Mouse (Mus musculus) brain, adult 10 weeks (tissue): ENCODE data around the gene Poglut1. TPM values are rescaled to one million over a fixed set of nuclear protein-coding genes. Genes with fewer than 3 reads are reported as not detected.

Experiments
- polyA plus RNA-seq: library from polyadenylated mRNA; stranded (reverse); fragments of 350-450 nt; fragmentation: Illumina TruSeq; extraction: RNeasy Lipid Tissue Mini Kit (QIAGEN cat#74804); gene quantifications from one replicate; pipeline ENCODE4 v1.2.3, GENCODE M21; 2015; ENCODE audit warnings: low read depth, low replicate concordance

The Poglut1 gene
- polyA plus RNA-seq: 57.1 TPM

GRCm38 (mm10) chr16:38549479-38550396, at the start of gene Poglut1:
TSS of gene Poglut1 (minus strand) at chr16:38550258.

GRCm38 (mm10) chr16:38558221-38558748, 8.2 kb upstream of the Poglut1 start, which contains the start of gene Tmem39a:
TSS of gene Tmem39a (plus strand) at chr16:38558698.

GRCm38 (mm10) chr16:38522129-38523084, 27.7 kb downstream of the Poglut1 start, which contains the start of gene Timmdc1:
TSS of gene Timmdc1 (minus strand) at chr16:38522663.

Other genes with a start within 250 kb of the Poglut1 start
- 1.4 TPM for gene Maats1, start 208.1 kb downstream of the Poglut1 start, polyA plus RNA-seq
- gene Cox17, start 203.3 kb downstream of the Poglut1 start, polyA plus RNA-seq: 300 TPM
- gene Gm21987, start 203.2 kb downstream of the Poglut1 start, polyA plus RNA-seq: not detected
- 0.42 TPM for gene Popdc2, start 188.0 kb downstream of the Poglut1 start, polyA plus RNA-seq
- gene Pla1a, start 117.1 kb downstream of the Poglut1 start, polyA plus RNA-seq: 2.7 TPM
- gene Adprh, start 97.6 kb downstream of the Poglut1 start, polyA plus RNA-seq: 71.9 TPM
- 0.61 TPM for gene Cd80, start 94.7 kb downstream of the Poglut1 start, polyA plus RNA-seq
- gene Timmdc1, start 27.6 kb downstream of the Poglut1 start, polyA plus RNA-seq: 27.7 TPM
- gene Tmem39a, start 8.4 kb upstream of the Poglut1 start, polyA plus RNA-seq: 15.3 TPM
- 10.4 TPM for gene Arhgap31, start 163.0 kb upstream of the Poglut1 start, polyA plus RNA-seq
- gene B4galt4, start 192.0 kb upstream of the Poglut1 start, polyA plus RNA-seq: 21.3 TPM